Mouse (Mus musculus) lung, postnatal 0 days (tissue): Measurements from ENCODE around the gene Camp.

Experiments used
- CTCF ChIP-seq: IDR thresholded peaks from 2 replicates; pipeline ENCODE4 v1.5.1; 2016; ENCODE audit warnings: antibody characterized with exemption, mild to moderate bottlenecking
- EP300 ChIP-seq: IDR thresholded peaks from 2 replicates; pipeline ENCODE4 v1.6.1; 2016; ENCODE audit warnings: antibody characterized with exemption, mild to moderate bottlenecking, control low read depth

- no peak for TF ChIP-seq CTCF
- TF ChIP-seq EP300: no peak
Measured at GRCm38 (mm10) chr9:109896253-109897150, 47.1 kb upstream of the Camp start.
